Mouse (Mus musculus) C2C12 (cell line): ENCODE results near the gene Zfyve1. TPM values are rescaled to one million over a fixed set of nuclear protein-coding genes. Genes with fewer than 3 reads are reported as not detected.

ENCODE experiments used
- H3K27me3 ChIP-seq: one replicate; pipeline ENCODE4 v1.6.1; 2011; ENCODE audit not compliant: control insufficient read depth, insufficient read depth, insufficient read length
- H3K36me3 ChIP-seq: one replicate; pipeline ENCODE4 v1.6.1; 2011; ENCODE audit not compliant: control insufficient read depth, insufficient read depth
- H3K4me3 ChIP-seq: one replicate; pipeline ENCODE4 v1.5.1; 2011; ENCODE audit warnings: mild to moderate bottlenecking, control low read depth; ENCODE audit not compliant: poor library complexity, insufficient read depth, severe bottlenecking
- H3K79me2 ChIP-seq: one replicate; pipeline ENCODE4 v1.6.1; 2011; ENCODE audit not compliant: control insufficient read depth, insufficient read depth
- H3K79me3 ChIP-seq: one replicate; pipeline ENCODE4 v1.6.1; 2011; ENCODE audit warnings: low read depth, control low read depth
- H3ac ChIP-seq: one replicate; pipeline ENCODE3; 2011; ENCODE audit warnings: low read depth; ENCODE audit not compliant: control insufficient read depth, insufficient read length
- CEBPB ChIP-seq: IDR thresholded peaks from one replicate; pipeline ENCODE4 v1.6.1; 2011; ENCODE audit warnings: low read depth, mild to moderate bottlenecking, control low read depth, moderate library complexity
- CTCF ChIP-seq: IDR thresholded peaks from one replicate; pipeline ENCODE4 v1.5.1; 2011; ENCODE audit not compliant: control insufficient read depth, insufficient read depth, insufficient read length
- FOSL1 ChIP-seq: IDR thresholded peaks from one replicate; pipeline ENCODE4 v1.8.0; 2011; ENCODE audit warnings: mild to moderate bottlenecking, low read length; ENCODE audit not compliant: poor library complexity, insufficient read depth, severe bottlenecking
- MAX ChIP-seq: IDR thresholded peaks from one replicate; pipeline ENCODE4 v1.6.1; 2011; ENCODE audit warnings: mild to moderate bottlenecking, control low read depth
- MYOD1 ChIP-seq: IDR thresholded peaks from one replicate; pipeline ENCODE4 v1.6.1; 2011; ENCODE audit warnings: low read depth; ENCODE audit not compliant: control insufficient read depth, insufficient read length
- MYOG ChIP-seq: IDR thresholded peaks from one replicate; pipeline ENCODE4 v1.6.1; 2011; ENCODE audit not compliant: control insufficient read depth, insufficient read length; ENCODE audit errors: extremely low read depth
- USF1 ChIP-seq: IDR thresholded peaks from one replicate; pipeline ENCODE4 v1.6.1; 2011; ENCODE audit warnings: low read depth, mild to moderate bottlenecking, control low read depth, moderate library complexity
- polyA plus RNA-seq: library from polyadenylated mRNA; unstranded; fragments of >200 nt; fragmentation: generic; extraction: Trizol; gene quantifications from one replicate; pipeline ENCODE4 v1.2.1, GENCODE M21; 2012; ENCODE audit warnings: missing spikeins

The Zfyve1 gene
- polyA plus RNA-seq, 1 experiment: 8.6 TPM

- Histone ChIP-seq H3K27me3 (no peaks in the 10 kb centered on the region), H3K36me3 (peaks cover 10% of the 10 kb centered on the region), H3K4me3 (no peak overlapping the region), H3ac (no peak overlapping the region), H3K79me3 (no peaks in the 10 kb centered on the region), H3K79me2 (no peaks in the 10 kb centered on the region)
- TF ChIP-seq CTCF (no peak), MYOD1 (no peak), FOSL1 (no peak)
Measured at GRCm38 (mm10) chr12:83578356-83578755, 18.7 kb downstream of the Zfyve1 start.

GRCm38 (mm10) chr12:83577445-83577844 lies 19.6 kb downstream of the Zfyve1 start:
- TF ChIP-seq CTCF (no peak), FOSL1 (no peak), USF1 (no peak), MAX (no peak), MYOD1 (no peak), MYOG (no peak), CEBPB (no peak)
- Histone ChIP-seq H3K79me3 (no peaks in the 10 kb centered on the region), H3K36me3 (peaks cover 10% of the 10 kb centered on the region)

GRCm38 (mm10) chr12:83572717-83573116 lies 24.3 kb downstream of the Zfyve1 start:
- H3ac ChIP-seq: no peak overlapping the region
- H3K79me2 ChIP-seq: no peaks in the 10 kb centered on the region
- peaks cover 23% of the 10 kb centered on the region for H3K36me3 ChIP-seq
- H3K79me3 ChIP-seq: no peaks in the 10 kb centered on the region
- no peak overlapping the region for H3K4me3 ChIP-seq
- H3K27me3 ChIP-seq: no peaks in the 10 kb centered on the region
- TF ChIP-seq CEBPB (no peak), FOSL1 (no peak), MYOG (no peak), CTCF (no peak), MYOD1 (no peak), USF1 (no peak), MAX (no peak)

More at GRCm38 (mm10) chr12:83577445-83577844, 19.6 kb downstream of the Zfyve1 start:
- no peaks in the 10 kb centered on the region for H3K27me3 ChIP-seq
- H3ac ChIP-seq: no peak overlapping the region
- no peaks in the 10 kb centered on the region for H3K79me2 ChIP-seq
- H3K4me3 ChIP-seq: no peak overlapping the region

- H3ac ChIP-seq: no peak overlapping the region
- no peaks in the 10 kb centered on the region for H3K79me3 ChIP-seq
- H3K36me3 ChIP-seq: peaks cover 33% of the 10 kb centered on the region
- H3K4me3 ChIP-seq: no peak overlapping the region
- H3K27me3 ChIP-seq: no peaks in the 10 kb centered on the region
- H3K79me2 ChIP-seq: no peaks in the 10 kb centered on the region
- TF ChIP-seq USF1: no peak
- no peak for TF ChIP-seq MAX
- TF ChIP-seq MYOD1: no peak
- no peak for TF ChIP-seq CTCF
- no peak for TF ChIP-seq MYOG
- no peak for TF ChIP-seq FOSL1
- no peak for TF ChIP-seq CEBPB
Measured at GRCm38 (mm10) chr12:83569866-83570265, 27.2 kb downstream of the Zfyve1 start.

GRCm38 (mm10) chr12:83562589-83562988 lies 34.4 kb downstream of the Zfyve1 start:
- no peak for TF ChIP-seq FOSL1
- no peaks in the 10 kb centered on the region for H3K27me3 ChIP-seq
- peaks cover 25% of the 10 kb centered on the region for H3K36me3 ChIP-seq

GRCm38 (mm10) chr12:83560189-83560588 lies 36.8 kb downstream of the Zfyve1 start:
- H3ac ChIP-seq: no peak overlapping the region
- no peaks in the 10 kb centered on the region for H3K27me3 ChIP-seq
- H3K79me3 ChIP-seq: no peaks in the 10 kb centered on the region
- H3K36me3 ChIP-seq: peaks cover 16% of the 10 kb centered on the region
- no peak overlapping the region for H3K4me3 ChIP-seq
- no peak for TF ChIP-seq MYOD1
- no peak for TF ChIP-seq USF1
- TF ChIP-seq FOSL1: no peak
- no peak for TF ChIP-seq CEBPB
- no peak for TF ChIP-seq CTCF
- TF ChIP-seq MAX: no peak
- no peak for TF ChIP-seq MYOG
- no peaks in the 10 kb centered on the region for H3K79me2 ChIP-seq

More at GRCm38 (mm10) chr12:83562589-83562988, 34.4 kb downstream of the Zfyve1 start:
- Histone ChIP-seq H3K79me3 (no peaks in the 10 kb centered on the region), H3K79me2 (no peaks in the 10 kb centered on the region), H3ac (no peak overlapping the region), H3K4me3 (no peak overlapping the region)

GRCm38 (mm10) chr12:83558496-83558895 lies 38.5 kb downstream of the Zfyve1 start:
- Histone ChIP-seq H3K36me3 (peaks cover 21% of the 10 kb centered on the region), H3K79me3 (no peaks in the 10 kb centered on the region), H3K79me2 (no peaks in the 10 kb centered on the region), H3ac (no peak overlapping the region), H3K27me3 (no peaks in the 10 kb centered on the region), H3K4me3 (no peak overlapping the region)
- TF ChIP-seq MAX (no peak), CEBPB (no peak)
